Mouse (Mus musculus) thymus, postnatal 0 days (tissue): ENCODE data around the gene Cdh22. TPM values are rescaled to one million over a fixed set of nuclear protein-coding genes. Genes with fewer than 3 reads are reported as not detected.
A peak's percentile ranks its signal among the peaks of the same experiment; 100 is the strongest.

ENCODE experiments used
- DNase-seq: peaks from one replicate; pipeline ENCODE4 v3.0.0-alpha.2; 2015; ENCODE audit warnings: low spot score
- polyA plus RNA-seq: library from polyadenylated mRNA; unstranded; fragments of >200 nt; fragmentation: Nextera tagmentation; extraction: Ambion mirVana; gene quantifications from 2 replicates; pipeline ENCODE4 v1.2.1, GENCODE M21; 2015

The Cdh22 gene
- 0.14 and 0.21 TPM in 2 replicates for polyA plus RNA-seq

DNA sequence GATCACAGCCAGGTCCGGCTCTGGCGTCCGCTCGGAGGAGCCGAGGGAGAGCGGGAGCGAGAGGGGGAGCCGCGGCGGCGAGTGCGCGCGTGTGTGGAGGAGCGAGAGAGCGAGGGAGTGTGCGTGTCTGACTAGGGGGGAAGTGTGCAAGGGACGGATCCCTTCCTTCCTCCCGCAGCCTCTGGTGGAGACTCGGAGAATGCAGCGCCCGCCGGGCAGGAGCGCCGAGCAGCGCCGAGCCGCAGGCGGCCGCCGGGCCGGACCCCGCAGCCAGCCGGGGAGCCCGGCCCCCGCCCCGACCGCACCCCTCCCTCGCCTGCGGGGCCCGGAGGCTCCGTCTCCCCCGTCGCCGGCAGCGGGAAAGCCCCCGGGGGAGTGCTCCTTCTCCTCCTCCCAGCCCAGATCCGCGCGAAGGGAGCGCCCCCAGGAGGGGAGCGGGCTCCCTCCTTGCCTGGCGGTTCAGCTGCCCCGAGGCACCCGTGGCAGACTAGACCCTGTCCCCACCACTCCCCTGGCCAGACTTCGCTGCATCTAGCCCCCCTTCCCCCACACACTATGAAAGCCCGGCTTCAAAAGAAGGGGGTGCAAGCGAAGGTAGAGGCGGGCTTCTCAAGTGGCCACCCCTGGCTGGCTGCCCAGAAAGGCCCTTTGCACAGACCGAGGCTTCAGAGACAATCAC, at the start of gene Cdh22:
TSS of gene Cdh22 (minus strand) at position 241 of the 679 bp plus-strand sequence.
- peak; percentile 7 for DNase-seq

DNA sequence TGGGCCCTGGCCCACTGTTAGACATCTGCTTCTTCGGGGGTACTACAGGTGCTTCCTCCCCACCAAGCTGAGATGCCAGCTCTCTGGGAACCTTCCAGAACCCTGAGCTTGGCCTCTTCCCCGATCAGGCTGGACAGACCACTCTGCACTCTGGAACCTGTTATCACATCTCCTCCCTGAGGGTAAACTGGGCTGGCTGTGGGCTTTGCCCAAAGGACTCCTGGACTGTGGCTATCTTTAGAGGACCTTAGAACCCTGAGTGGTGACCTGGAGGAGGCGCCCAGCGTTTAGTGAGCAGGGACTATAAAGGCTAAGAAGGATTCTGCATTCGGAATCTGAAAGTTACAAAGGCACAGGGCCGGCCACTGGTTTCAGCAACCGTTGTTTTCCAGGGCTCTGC, 49.7 kb upstream of the Cdh22 start:
- no peak for DNase-seq

DNA sequence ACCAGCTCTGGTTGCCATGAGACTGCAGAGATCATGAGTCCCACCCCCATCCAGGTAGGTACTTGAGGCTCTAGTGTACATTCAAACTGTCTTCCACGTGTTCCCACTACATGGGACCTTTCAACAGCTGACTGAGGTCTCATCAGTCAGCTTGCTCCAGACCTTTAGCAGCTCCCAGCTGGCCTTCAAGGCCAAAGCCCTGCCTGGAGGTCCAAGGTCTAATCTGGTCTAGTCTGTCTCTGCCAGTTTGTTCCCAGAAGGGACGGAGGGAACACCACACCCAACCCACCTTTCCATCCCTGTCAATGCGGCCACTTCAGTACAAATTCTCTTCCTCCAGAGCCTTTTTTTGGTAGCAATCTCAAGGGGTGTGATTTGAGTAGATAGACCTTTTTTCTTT, 49.0 kb upstream of the Cdh22 start:
- DNase-seq = no peak

DNA sequence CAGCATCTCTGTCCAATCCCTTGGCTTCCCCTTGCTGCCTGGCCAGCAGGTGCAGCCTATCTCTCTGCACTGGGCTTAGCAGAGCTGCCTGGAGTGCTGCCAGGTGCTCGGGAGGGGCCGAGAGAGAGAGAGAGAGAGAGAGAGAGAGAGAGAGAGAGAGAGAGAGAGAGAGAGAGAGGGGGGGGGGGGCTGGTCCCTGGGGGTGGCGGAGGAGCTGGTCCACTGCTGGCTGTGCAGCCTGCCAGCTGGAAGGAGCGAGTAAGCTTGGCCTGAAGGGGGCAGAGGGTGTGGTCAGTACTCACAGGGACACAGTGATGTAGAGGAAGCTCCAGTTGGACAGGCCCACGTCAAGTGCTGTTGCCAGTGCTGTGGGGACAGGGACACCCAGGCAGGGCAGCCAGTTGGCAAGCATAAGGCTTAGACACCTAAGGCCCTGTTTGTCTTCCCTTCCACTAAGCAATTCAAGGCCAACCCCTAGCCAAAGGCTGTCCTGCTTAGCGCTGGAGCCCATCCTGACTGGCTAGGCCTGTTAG, 47.2 kb upstream of the Cdh22 start:
- DNase-seq = no peak

DNA sequence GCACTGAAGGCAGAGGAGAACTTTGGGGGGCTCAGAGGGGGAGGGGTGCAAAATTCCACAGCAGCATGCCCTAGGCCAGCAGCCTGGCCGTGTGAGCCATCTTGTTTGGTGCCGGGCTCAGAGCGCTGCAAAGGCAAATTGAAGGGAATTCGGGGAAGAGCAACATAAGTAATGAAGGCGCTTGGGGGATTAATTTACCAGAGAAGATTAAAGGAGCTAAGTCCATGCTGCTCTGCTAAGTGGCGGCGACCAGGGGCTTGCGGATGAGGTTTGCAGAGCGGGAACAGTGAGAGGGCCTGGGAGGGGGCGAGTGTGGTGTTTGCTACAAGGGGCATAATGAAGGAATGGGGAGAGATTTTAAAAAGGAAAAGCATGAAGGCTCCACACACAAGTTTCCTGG, 44.7 kb upstream of the Cdh22 start:
- DNase-seq = no peak

DNA sequence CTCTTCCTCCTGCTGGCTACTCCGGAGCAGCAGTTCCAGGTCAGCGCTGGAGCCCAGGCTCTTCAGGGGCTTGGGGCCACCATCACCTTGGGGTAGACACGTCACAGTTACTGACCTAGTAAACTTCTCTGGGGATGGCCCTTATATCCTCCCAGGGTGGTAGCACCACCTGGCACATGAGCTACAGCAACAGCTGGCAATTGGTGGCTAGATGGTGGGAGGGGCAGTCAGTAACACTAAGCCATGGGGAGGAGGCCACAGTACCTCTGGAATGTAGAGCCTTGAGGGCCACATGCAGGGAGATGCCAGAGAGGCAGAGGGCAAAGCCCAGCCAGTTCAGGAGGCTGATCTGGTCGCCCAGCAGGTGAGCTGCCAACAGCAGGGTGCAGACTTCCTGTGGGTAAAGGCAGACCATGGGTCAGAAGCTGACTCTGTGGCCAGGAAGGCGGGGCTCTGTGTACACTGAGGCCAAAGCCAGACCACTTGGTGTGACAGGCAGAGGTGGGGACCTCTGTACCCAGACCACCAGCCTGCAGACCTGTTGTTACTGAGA, 42.6 kb upstream of the Cdh22 start:
- no peak for DNase-seq

DNA sequence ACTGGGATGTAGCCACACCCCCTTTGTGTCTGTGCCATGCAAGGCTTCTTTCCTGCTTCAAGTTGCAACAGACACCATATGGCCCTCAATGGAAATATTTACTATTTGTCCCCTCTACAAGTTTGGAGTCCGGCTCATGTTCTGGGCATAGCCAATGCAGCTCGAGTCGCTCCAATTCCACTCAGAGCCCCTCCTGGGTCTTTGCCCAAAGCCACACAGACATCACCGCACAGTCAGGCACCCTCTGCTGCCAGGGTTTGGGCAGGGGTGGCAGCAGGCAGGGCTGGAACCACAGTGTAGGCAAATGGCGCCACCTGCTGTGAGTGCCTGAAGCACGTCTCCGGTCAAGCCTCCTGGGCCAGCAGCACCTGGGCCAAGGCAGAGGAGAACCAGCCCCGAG, 41.2 kb upstream of the Cdh22 start:
- peak; percentile 22 for DNase-seq

DNA sequence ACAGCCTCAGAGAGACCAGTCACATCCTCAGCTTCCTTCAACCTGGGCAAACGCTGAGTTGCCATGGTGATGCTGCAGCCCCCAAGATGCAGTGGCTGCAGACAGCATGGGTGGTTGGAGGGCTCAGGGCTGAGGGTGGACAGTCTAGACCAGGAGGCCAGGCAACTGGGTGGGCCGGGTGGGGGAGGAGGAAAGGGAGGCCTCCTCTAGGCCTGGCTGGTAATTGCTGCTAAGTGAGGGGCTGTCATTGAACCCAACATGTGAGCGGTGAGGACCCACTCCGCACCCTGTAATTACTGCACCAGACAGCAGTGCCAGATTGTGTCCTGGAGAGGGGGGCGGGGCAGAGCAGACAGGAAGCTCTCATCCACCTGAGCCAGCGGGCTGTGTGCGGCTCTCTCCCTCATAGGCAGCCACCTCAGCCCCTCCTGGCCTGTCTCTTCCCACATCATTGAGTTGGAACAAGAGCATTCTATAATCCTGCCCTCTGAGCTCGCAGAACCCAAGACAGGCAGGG, 40.5 kb upstream of the Cdh22 start:
- DNase-seq = no peak

DNA sequence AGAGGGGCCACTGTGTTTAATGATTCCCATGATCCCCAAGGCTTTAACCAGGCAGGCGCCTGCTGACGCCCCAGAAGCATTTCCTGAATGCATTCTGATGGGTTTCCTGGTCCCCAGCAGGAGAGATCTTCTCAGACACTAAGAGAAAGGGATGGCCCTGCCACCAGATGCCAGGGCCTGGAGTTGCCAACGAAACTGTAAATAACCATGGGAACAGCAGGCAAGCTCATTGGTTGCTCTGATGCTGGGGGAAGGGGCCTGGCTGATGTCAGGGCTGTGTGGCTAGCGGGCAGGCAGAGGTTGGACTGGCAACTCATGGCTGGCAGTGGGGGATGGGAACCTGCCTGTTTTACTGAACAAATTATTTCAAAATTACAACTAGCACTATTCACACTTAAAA, 38.9 kb upstream of the Cdh22 start:
- no peak for DNase-seq

DNA sequence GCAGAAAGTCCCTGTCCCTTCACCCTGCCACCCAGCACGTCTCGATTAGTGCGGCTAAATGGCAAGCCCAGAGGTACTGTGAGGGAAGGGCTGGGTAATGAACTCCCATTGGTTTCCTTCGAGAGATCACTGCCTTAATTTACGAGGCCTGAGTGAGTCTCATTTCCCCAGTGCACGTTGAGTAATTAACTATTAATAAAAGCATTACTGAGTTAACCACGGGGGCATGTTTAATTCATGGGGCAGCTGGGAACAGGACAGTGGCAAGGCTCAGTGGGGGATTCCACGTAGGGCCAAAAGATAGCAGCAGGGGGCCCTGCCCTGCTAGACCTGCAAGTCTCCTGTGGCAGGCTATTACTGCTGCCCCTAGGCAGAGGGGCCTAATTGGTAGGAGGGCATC, 36.7 kb upstream of the Cdh22 start:
- DNase-seq = no peak

DNA sequence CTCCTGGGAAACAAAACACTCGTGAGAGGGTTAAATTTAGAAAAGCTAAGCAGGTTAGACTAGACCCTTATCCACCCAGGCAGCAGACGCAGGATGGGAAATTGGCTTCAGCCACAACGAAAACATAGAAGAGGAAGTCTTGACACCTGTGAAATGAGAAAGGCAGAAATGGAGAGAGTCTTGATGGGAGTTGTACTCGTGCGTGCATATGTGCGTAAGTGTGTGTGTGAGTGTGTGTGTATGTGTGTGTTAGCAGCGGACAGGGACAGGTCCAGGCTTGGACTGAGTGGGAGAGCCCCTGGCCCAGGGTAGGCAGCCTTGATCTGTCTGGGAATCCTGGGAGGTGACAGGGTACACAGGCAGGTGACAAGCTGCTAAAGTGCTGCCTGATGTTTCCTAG, 36.2 kb upstream of the Cdh22 start:
- peak; percentile 7 for DNase-seq

DNA sequence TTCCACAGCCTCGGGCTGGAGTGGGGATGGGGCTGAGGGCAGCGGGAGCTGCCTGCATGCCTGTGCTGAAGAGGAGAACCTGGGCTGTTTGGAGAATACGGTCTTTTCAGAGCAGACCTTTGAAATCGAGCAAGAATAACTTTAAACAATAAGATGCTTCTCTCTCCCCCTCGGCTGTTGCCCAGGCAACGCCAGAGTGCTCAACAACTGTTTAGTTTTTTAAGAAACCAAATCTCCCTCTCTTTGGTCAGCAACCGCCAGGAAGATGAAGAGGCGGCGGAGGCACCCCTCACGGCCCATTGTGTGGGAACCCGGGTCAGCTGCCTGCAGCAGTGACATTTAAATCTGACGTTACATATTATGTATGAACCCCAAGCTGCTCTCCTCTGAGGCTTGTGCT, 32.1 kb upstream of the Cdh22 start:
- no peak for DNase-seq

DNA sequence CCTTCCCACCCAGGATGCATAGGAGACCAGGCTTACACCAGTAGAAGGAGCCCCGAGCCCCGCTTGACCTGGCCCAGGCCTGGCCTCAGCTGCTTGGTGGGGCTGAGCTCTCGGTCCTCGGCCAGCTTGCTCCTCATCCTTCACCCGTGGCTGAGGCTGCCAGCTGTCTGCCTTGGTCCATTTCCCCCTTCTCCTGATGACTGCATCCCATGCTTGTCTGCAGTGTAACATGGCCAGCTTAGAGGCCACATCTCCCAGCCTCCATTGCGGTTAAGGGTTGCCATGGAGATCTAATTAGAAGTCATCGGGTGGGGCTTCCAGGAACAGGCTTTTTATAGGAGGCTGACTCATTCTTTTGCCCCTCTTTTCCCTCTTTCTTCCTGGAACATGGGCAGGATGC, 29.2 kb upstream of the Cdh22 start:
- no peak for DNase-seq

DNA sequence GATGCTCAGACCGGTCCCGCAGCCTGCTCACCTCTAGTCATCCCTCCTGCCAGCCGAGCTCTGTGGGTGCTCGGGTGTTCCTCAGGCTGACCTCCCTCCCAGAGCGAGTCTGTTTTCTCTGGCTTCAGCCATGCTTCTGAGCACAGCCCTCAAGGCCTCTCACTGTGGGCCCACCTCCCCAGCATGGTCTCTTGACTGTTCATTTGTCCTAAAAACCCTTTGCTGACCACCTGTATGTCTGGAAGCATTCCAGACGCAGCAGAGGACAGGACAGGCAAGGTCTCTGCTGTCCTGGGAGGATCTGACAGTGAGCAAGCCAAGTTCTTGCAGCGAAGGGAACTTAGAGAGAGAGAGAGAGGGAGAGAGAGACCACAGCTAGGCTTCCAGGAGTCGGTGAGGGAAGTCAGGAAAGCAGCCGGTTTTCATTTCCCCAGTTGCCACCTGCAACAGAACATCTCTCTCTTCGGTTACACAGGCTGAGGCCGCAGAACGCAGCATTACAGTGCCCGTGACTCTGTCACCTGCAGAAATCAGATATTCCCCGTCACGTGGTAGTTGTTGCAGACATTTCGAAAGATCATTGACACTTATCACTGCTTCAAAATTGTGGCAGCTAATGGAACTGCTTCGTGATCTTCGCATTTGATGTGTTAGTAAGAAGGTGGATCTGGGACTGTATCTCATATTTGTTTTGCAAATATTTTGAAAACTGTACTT, 27.8 kb upstream of the Cdh22 start:
- DNase-seq = no peak

DNA sequence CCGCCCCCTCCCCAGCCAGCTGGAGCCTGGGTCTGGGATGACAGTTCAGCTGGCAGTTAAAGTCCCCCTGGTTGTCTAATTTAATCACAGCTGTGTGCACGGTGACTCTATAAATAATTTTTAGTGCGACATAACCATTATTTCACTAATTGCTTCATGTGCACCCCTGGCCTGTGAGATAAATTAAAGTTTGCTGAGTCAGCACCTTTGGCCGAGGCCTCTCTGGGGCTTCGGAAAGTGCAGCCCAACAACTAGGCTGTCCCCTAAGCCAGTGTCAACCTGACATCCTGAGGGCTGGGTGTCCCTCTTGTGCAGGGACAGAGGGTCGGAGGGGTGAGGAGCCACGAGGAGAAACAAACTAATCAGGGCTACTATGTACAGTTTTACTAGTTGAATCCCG, 25.2 kb upstream of the Cdh22 start:
- no peak for DNase-seq

DNA sequence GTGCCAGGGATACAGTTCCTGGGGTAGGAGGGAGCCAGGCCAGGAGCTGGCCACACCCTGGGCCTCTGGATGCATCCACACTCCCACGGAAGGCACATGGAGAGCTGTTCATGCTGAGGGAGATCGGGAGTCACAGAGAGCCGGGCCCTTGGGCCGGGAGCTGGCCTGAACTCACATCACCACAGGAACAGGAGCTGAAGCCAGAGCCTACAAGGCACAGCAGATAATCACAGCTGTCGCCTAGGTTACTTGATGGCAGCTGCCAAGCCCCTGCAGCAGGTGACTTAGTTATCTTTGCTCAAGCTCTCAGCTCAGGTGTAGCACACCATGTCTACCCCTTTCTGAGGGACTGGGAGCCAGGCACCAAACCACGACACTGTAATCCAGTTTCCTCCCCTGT, 23.7 kb upstream of the Cdh22 start:
- no peak for DNase-seq

DNA sequence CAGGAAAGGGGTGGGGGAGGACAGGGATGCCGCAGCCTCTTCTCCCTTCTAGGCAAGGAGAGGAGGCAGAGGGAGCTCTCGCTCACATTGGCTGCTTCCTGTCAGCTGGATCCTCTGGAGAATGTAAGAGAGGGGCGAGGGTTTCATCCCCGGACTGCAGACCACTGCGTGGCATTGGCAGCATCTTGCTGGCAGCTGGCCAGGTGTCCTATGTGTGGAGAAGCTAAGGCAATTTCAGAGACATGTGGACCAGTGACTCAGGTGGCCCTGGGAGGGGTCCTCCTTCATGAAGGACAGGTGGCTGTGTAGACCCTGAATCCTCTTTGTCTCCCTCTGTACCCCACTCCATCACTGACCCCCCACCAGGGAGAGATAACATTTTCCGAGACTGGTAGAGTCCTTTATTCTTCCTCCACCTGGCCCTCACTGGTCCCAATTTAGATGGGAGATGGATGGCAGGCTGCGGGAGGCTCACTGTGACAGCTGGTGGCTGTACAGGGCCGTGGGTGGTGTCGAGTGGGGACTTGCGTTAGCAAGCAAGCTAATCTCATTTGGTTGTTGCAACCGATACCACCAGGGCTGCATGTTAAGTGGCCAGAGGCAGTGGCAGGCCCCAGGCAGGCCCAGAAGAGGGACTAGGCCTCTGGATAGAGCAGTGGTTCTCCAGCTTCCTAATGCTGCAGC, 22.6 kb upstream of the Cdh22 start:
- DNase-seq = no peak

DNA sequence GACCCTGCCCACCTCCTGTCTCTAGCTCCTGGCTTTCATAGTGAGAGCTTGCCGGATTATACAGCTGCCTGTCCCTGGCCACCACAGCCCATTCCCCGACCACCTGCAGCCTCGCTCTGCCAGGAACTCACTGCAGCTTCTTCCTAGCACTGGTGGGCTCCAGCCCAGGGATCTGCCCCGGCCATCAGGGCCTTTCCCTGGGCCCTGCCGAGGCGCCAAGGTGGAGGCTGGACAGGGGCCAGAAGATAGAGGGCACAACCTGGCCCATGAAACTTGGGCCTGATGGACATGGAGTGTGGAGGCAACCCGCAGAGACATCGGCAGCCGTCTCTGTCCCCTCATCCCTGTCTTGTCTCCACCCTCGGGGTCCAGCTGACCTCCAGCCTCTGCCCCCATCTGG, 21.6 kb upstream of the Cdh22 start:
- no peak for DNase-seq

DNA sequence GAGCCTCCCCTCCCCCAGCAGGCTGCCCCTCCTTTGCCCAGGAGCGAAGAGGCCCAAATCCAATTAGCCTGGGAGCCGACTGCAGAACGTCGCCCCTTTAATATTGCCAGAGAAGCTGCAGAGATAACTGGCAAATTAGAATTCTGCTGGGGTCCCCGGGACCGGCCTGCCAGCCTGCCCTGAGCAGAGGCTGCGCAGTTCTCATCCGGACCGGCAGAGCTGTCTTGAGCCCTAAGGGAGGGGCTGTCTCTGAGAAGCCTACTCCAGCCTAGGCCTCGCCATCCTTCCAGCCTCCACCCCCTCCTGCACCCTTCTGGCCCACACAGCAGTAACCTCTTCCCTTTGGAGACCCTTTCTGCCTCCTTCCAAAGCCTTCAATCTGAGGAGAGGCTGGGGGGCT, 19.2 kb upstream of the Cdh22 start:
- DNase-seq = no peak

DNA sequence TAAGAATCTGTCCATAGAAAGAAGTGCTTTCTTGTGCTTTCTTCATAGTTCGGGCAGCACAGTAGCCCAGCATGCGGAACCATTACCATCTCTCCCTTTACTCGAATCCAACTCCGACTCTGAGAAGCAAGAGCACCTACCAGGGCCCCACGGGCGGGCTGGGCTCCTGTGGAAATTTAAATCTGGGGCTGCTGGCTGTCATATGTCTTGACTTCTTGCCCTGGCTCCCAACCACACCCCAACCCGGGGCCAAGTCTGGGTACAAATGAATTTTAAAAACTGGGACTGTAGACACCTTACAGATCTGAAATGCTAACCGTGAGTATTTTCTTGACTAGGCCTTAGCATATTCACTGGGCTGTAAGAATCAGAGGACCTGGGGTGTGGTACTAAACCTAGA, 18.6 kb upstream of the Cdh22 start:
- no peak for DNase-seq

DNA sequence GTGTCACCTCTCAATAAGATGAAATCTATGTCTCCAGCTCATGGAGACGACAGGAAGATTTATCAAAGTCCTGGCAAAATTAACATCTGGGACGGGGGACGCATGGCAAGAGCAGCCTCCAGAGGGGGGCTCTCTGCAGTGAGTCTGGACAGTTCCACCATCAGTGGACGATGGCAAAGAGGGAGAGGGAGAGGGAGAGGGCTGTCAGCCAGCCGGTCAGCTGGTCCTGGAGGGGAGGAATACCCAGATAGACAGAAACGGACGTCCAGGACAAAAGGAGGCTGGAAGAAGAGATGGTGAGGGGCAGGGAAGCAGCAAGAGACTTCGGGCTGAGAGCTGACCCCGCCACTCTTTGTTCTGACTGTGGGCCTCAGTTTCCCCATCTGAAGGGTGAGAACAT, 18.1 kb upstream of the Cdh22 start:
- no peak for DNase-seq

DNA sequence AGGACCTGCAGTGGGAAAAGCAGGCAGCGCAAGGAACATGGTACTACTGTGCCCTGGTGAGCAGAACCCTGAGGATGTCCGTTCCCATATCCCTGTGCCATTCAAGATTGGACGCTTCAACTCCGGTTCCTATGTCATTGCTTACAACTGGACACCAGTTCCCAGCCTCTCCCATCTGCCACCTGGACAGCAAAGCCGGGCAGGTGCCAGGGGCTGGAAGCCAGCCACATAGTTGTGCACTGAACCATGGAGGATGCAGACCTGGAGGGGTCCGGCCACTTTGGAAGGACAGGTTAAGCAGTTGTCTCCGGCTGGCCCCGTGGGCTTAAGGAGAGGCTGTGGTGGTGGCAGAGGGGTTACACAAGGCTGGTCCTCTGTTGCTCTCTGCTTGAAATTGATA, 17.7 kb upstream of the Cdh22 start:
- no peak for DNase-seq
